In genomic region chr11:105362041-105362765, GRCm38 (mm10) we compare ENCODE assay signal across 12 mouse cellular contexts.
DNase-seq lines count a peak whose midpoint lies in the region; ATAC-seq and TF ChIP-seq lines count a peak whose summit lies in the region.
"Had no signal": no experiment of that assay in that cellular context is flagged by ENCODE, and none has a peak within 500 bp of the region (broad histone marks: within the 10 kb centered on the region; RNA-seq: fewer than 3 reads in every experiment).

No protein-coding gene starts in this region.

- peak overlapping the region; percentile 85 for H3K9ac ChIP-seq in heart, embryonic 13.5 days
- H3K9ac ChIP-seq in heart, adult 2 months (ENCODE audit: low read depth, low read length) = no peak overlapping the region
- H3K9ac ChIP-seq in liver, adult 2 months (ENCODE audit: low read depth, low read length) = no peak overlapping the region
- H3K9ac ChIP-seq in liver, embryonic 11.5 days (ENCODE audit: low read depth, low read length) = no peak overlapping the region

- TF ChIP-seq CTCF in heart, adult 2 months (IDR thresholded peaks at IDR 0.05) = no peak
- TF ChIP-seq CTCF in liver, adult 2 months (IDR thresholded peaks at IDR 0.05; ENCODE audit: low read depth, low read length) = no peak

- 64% methylated on average over 4 of the region's 4 CpGs for WGBS in heart, embryonic 13.5 days
- WGBS in heart, adult 2 months = 72% methylated on average over 4 of the region's 4 CpGs
- WGBS in liver, adult 2 months = 44% methylated on average over 4 of the region's 4 CpGs
- WGBS in liver, embryonic 11.5 days = 87% methylated on average over 4 of the region's 4 CpGs

- no peaks in the 10 kb centered on the region for H3K9me3 ChIP-seq in heart, embryonic 13.5 days
- no peaks in the 10 kb centered on the region for H3K9me3 ChIP-seq in liver, embryonic 11.5 days (ENCODE audit: control insufficient read depth, low read length)
- H3K9me3 ChIP-seq: forebrain, embryonic 12.5 days; intestine, embryonic 15.5 days; midbrain, embryonic 13.5 days had no signal

- no peaks in the 10 kb centered on the region for H3K79me2 ChIP-seq in heart, adult 2 months (replicated peaks; ENCODE audit: control insufficient read depth, insufficient read depth, low read length)
- no peaks in the 10 kb centered on the region for H3K79me2 ChIP-seq in liver, adult 2 months (ENCODE audit: control insufficient read depth, insufficient read depth, low read length)

- no peaks in the 10 kb centered on the region for H3K36me3 ChIP-seq in heart, embryonic 13.5 days
- no peaks in the 10 kb centered on the region for H3K36me3 ChIP-seq in heart, adult 2 months (ENCODE audit: control insufficient read depth, insufficient read depth, low read length)
- no peaks in the 10 kb centered on the region for H3K36me3 ChIP-seq in liver, adult 2 months (ENCODE audit: control insufficient read depth, insufficient read depth, low read length)
- H3K36me3 ChIP-seq in liver, embryonic 11.5 days (ENCODE audit: control insufficient read depth, insufficient read depth, low read length) = no peaks in the 10 kb centered on the region
- H3K36me3 ChIP-seq: forebrain, embryonic 12.5 days; intestine, embryonic 15.5 days; midbrain, embryonic 13.5 days had no signal

- intact Hi-C loops in heart, adult 2 months (cut with DNase I) = loop anchor here (5.0 kb wide), 1 partner anchor 550 kb away; no protein-coding TSS in a partner anchor

- 0 out of 2 replicates have a peak overlapping the region, but pooled peaks have one; percentile 79 for H3K4me2 ChIP-seq in heart, embryonic 13.5 days
- no peak overlapping the region for H3K4me2 ChIP-seq in liver, embryonic 11.5 days

- no peak for ATAC-seq in heart, embryonic 13.5 days (ENCODE audit: extremely low read depth, insufficient number of reproducible peaks, low FRiP score, low TSS enrichment)
- ATAC-seq in liver, embryonic 11.5 days (replicated peaks; ENCODE audit: low FRiP score) = no peak

- no peak for TF ChIP-seq POLR2A in heart, adult 2 months (IDR thresholded peaks at IDR 0.05; ENCODE audit: insufficient read depth, low read depth, low read length)
- TF ChIP-seq POLR2A in liver, adult 2 months (IDR thresholded peaks at IDR 0.05; ENCODE audit: extremely low read depth, insufficient read depth, low read length) = no peak

- no peaks in the 10 kb centered on the region for H3K27me3 ChIP-seq in heart, embryonic 13.5 days (replicated peaks)
- H3K27me3 ChIP-seq in heart, adult 2 months (ENCODE audit: control insufficient read depth, insufficient read depth, low read length) = no peaks in the 10 kb centered on the region
- no peaks in the 10 kb centered on the region for H3K27me3 ChIP-seq in liver, adult 2 months (ENCODE audit: control insufficient read depth, insufficient read depth, low read length)
- peaks cover 15% of the 10 kb centered on the region for H3K27me3 ChIP-seq in liver, embryonic 11.5 days (replicated peaks; ENCODE audit: control insufficient read depth, insufficient read depth, low read length)
- H3K27me3 ChIP-seq: intestine, embryonic 15.5 days had no signal

- no peak overlapping the region for H3K4me3 ChIP-seq in heart, embryonic 13.5 days
- H3K4me3 ChIP-seq in heart, adult 2 months = no peak overlapping the region
- H3K4me3 ChIP-seq in liver, adult 2 months (ENCODE audit: insufficient read depth, low read depth, low read length) = no peak overlapping the region
- H3K4me3 ChIP-seq in liver, embryonic 11.5 days (ENCODE audit: low read depth, low read length) = no peak overlapping the region

- H3K4me1 ChIP-seq in heart, embryonic 13.5 days = peaks cover 67% of the 10 kb centered on the region
- H3K4me1 ChIP-seq in heart, adult 2 months (ENCODE audit: control insufficient read depth, insufficient read depth, low read length) = peaks cover 17% of the 10 kb centered on the region
- peaks cover 2% of the 10 kb centered on the region; the same call in 1 of the 2 replicates for H3K4me1 ChIP-seq in liver, adult 2 months (ENCODE audit: control insufficient read depth, insufficient read depth, low read length)
- peaks cover 41% of the 10 kb centered on the region for H3K4me1 ChIP-seq in liver, embryonic 11.5 days (replicated peaks; ENCODE audit: control insufficient read depth, insufficient read depth, low read length)

- no peak for DNase-seq in heart, adult 2 months
- DNase-seq in liver, adult 2 months (ENCODE audit: extremely low read depth, low read depth, low spot score) = peak; percentile 81
- no peak for DNase-seq in liver, embryonic 11.5 days (ENCODE audit: low spot score)
- DNase-seq in 416B (ENCODE audit: low read depth) = peak; percentile 31
- DNase-seq in brain, adult 2 months (ENCODE audit: low read depth, low spot score) = peak; percentile 54
- no peak for DNase-seq in adrenal gland, postnatal 14 days
- no peak for DNase-seq in adrenal gland, adult 2 months

- H3K27ac ChIP-seq in heart, embryonic 13.5 days (replicated peaks) = peak overlapping the region; percentile 75
- no peak overlapping the region for H3K27ac ChIP-seq in heart, adult 2 months
- no peak overlapping the region for H3K27ac ChIP-seq in liver, adult 2 months (replicated peaks; ENCODE audit: insufficient read depth, low read depth, low read length)
- no peak overlapping the region for H3K27ac ChIP-seq in liver, embryonic 11.5 days (ENCODE audit: low read depth, low read length)
- H3K27ac ChIP-seq: intestine, embryonic 15.5 days; liver, embryonic 14.5 days had no signal

- TF ChIP-seq EP300 in heart, adult 2 months (IDR thresholded peaks at IDR 0.05; ENCODE audit: insufficient read depth, low read depth, low read length) = no peak

Comparison
In these comparisons a context has a peak if more than half of its experiments do, and no peak if none do; other contexts are left out.
1. DNase-seq: peak in liver, adult 2 months (single experiment), 416B (single experiment) and brain, adult 2 months (single experiment); none in heart, adult 2 months (0 of 2), liver, embryonic 11.5 days (single experiment), adrenal gland, postnatal 14 days (single experiment) and adrenal gland, adult 2 months (single experiment).